Mouse (Mus musculus) thymus, postnatal 14 days (tissue): ENCODE measurements around the gene Arfip1.

Experiments used
- DNase-seq: peaks from one replicate; pipeline ENCODE4 v3.0.0; 2021

Gene Arfip1

DNA sequence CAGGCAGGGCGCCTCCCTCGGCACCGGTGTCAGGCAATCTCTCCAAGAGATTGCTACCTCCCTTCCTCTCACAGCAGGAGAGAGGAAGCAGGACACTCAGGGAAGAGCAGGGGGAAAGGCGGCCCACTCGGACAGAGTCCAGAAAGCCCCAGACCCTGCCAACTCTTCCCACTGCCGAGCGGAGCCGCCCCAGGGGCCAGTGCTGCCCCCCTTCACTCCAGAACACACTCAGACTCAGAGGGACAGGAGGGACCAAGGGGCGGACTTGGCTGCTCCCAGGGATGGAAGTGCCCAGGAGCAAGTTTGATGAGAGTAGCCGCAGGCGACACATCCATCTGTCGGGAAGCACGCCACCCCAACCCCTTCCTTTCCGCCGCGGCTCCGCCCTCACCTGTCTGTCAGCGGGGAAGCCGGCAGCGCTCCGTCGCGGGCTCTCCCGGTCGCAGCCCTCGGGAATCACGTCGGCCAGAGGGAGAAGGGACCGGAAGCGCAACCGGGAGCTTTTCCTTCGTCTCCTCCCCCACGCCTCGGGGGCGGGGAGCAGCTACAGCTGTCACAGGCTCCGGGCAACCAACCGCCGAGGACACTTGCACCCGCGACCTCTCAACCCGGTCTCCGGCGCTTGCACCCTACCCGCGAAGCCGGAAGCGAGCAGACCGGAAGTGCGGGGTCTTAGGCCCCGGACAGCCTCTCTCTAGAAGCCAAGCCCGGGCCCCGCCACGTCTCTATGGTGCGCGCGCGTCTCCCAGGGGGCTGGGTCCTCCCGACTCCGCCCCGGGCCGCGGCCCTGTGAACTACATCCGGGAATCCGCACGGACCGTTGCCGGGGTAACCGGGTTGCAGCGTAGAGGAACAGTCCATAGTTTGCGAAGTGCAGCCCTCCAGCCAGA, at the start of gene Arfip1:
TSS of gene Arfip1 (minus strand) at position 603 of the 890 bp plus-strand sequence.
- DNase-seq, result peak; percentile 96

DNA sequence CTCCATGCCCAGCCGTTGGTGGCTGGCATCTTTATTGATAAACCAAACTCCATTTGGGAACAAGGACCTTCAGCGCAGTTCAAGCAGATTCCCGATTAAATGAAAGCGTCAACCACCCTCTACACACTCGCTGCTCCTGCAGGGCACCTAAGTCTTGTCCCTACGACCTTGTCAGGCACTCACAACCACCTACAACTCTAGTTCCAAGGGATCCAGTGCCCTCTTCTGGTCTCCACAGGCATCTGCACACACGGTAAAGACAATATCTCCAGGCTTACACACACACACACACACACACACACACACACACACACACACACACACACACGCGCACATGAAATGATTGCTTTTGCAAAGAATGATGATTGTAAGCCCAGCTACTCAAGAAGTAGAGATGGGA, 49.2 kb upstream of the Arfip1 start:
- no peak for DNase-seq

- DNase-seq, result no peak
These were observed 39.6 kb upstream of the Arfip1 start for GRCm38 (mm10) chr3:84622026-84622425.

GRCm38 (mm10) chr3:84619725-84620124, 37.3 kb upstream of the Arfip1 start:
- no peak for DNase-seq

DNA sequence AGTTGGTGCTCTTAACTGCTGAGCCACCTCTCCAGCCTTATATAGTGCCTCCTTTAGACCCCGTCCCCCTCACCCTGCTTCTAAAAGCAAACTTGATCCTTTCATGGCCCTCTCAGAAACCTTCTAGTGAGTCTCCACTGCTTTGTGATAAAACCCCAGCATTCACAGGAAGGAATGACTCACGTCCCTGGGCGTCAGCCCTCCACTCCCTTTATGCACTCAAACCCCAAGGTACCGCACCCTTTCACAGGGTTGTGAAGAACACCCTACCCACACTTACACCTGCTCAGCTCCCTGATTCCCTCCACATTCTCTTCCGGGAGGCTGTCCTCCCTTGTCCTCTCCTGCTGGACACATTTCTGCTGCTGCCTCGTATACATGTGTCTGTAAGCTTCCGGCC, 36.6 kb upstream of the Arfip1 start:
- no peak for DNase-seq

- DNase-seq, result no peak
These were observed 36.2 kb upstream of the Arfip1 start for GRCm38 (mm10) chr3:84618627-84619026.

- no peak for DNase-seq
These were observed 33.4 kb upstream of the Arfip1 start for GRCm38 (mm10) chr3:84615856-84616225.

DNA sequence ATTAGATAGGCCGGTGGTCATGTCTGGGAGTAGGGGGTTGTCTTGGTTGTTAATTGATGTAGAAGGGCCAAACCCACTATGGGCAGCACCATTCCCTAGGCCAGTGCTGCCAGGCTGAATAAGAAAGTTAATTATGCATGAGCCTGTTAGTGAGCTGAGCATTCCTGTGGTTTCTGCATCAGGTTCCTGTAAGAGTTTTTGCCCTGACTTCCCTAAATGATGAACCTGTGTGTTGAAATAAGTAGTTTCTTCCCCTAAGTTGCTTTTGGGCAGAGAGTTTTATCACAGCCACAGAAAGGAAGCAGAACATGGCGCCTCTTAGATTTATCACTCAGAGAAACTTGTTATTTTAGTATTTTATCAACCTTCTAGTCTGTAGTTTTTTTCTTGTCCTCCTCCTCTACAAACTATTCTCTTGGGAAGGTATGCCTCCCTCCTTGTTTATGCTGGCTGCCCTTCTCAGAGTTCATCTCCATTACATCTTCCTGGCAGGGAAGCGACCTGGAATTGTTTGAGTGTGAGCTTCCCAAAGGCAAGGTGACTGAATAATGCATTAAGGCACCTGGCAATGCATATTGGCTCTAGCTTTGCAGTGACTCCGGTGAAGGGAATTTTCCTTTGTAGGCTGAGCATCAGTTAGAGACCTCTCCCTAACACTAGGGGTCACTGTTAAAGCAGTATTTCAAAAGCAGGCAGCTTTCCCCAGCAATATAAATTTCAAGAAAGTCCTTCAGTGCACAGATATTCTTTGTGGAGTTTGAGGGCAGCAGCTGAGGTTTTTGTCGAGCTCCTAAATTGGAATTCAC, 32.8 kb upstream of the Arfip1 start:
- peak; percentile 41 for DNase-seq

DNA sequence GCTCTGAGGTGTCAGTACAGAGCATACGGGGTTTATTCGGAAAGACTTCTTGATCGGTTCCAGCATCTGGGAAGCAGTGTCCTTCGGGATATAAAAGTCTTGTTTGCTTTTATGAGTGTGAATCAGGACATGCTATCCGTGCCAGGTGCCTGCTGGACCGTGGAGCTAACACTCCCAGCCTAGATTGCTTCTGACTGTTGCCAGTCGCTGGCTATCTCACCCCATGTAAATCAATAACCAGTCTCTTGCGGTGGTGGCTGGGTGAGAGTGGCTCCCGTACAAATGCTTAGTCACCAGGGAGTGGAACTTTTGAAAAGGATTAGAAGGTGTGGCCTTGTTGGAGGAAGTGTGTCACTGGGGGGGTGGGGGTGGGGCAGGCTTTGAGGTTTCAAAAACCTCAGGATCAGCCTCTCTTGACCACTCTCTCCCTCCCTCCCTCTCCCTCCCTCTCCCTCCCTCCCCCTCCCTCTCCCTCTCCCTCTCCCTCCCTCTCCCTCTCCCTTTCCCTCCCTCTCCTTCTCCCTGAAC, 27.8 kb upstream of the Arfip1 start:
- DNase-seq, result no peak

- no peak for DNase-seq
These were observed 20.8 kb upstream of the Arfip1 start for GRCm38 (mm10) chr3:84603212-84603611.

DNA sequence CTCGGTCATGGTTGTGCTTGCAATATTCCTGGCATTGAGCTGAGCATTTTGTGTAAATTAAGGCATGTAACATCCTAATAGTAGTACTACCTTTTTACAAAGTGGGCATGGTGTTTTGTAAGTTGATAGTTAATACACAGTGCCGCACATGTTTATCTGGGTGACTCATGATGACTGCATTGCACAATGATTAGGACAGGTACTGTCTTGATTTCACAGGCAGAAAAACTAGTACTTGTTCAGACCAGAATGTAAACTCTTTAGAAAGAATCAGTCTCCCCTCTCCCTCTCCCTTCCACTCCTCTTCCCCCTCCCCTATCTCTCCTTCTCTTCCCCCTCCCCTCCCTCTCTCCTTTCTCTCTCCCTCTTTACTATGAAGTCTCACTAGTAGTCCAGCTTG, 20.3 kb upstream of the Arfip1 start:
- no peak for DNase-seq

- DNase-seq, result no peak
These were observed 19.6 kb upstream of the Arfip1 start for GRCm38 (mm10) chr3:84601870-84602495.

- no peak for DNase-seq
These were observed 16.3 kb upstream of the Arfip1 start for GRCm38 (mm10) chr3:84598756-84599155.

DNA sequence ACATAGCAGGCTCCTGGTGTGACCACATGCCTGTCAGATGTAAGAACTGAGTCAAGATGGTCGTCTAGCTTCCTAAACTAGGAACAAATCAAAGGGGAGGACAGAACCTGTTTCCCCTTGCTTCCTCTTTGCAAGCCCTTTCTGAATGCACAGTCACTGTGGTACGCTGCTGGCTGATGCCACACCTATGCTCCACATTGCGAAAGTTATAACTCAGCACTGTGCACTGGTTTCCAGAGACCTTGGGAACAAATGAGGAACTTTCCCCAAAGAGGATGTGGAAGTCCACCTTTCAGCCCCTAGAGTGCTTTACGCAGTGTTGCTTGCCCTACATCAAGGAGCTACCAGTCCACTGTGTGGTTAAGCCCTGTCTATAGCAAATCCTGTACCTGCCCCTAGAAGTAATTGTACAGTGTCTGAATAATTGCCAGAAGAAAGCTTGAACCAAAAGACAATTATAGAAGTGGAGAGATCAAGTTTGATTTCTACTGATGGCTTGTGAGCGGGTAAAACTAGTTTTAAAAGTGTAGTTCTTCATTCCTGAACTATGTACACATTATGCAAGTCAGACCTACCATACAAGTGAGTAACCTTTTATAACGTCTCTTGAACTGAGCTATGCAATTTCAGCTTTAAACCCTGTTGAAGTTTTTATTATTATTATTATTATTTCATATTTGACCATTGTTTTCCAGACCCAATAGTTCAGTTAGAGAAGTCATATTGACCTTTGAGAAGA, 15.7 kb upstream of the Arfip1 start:
- DNase-seq, result no peak

- no peak for DNase-seq
These were observed 13.3 kb upstream of the Arfip1 start for GRCm38 (mm10) chr3:84595677-84596234.

GRCm38 (mm10) chr3:84594894-84595676, 12.7 kb upstream of the Arfip1 start:
- DNase-seq, result peak; percentile 34

- DNase-seq, result no peak
These were observed 10.8 kb upstream of the Arfip1 start, which contains the start of gene Tigd4 for GRCm38 (mm10) chr3:84593274-84593673. Gene Tigd4 (plus strand): TSS chr3:84593574.

DNA sequence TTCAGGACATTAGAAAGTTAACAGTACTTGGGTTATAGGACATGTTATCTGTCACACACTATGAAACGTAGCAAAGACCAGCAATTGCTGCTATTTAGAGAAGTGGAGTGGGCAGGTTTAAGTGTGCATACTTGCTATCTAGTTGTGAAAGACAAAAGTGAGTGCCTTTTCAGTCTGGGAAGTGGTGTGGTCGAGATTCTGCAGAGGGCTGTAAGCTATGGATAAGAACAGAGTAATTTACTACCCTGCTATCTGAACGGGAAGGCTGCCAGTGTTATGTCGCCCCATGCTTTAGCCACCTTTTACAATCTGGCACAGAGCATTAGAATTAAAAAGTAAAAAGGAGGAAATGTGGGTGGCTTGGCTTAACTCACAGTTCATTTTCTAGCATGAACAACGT, 4.3 kb upstream of the Arfip1 start:
- no peak for DNase-seq

GRCm38 (mm10) chr3:84582913-84583276, 470 bp upstream of the Arfip1 start:
- no peak for DNase-seq

DNA sequence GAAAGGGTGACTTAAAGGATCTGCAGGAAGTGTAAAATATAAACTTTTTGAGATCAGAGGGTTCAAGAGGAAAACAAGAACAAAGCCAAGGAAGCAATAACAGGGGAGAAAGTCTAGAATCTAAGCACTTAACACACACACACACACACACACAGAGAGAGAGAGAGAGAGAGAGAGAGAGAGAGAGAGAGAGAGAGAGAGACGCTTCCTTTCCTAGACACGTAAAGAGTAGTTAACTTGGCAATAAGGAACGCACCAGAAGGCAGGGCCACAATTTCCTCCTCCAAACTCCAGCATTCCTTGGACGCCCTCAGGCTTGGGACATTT, 766 bp downstream of the Arfip1 start:
- DNase-seq, result no peak

GRCm38 (mm10) chr3:84580716-84581115, 1.7 kb downstream of the Arfip1 start:
- DNase-seq, result no peak

DNA sequence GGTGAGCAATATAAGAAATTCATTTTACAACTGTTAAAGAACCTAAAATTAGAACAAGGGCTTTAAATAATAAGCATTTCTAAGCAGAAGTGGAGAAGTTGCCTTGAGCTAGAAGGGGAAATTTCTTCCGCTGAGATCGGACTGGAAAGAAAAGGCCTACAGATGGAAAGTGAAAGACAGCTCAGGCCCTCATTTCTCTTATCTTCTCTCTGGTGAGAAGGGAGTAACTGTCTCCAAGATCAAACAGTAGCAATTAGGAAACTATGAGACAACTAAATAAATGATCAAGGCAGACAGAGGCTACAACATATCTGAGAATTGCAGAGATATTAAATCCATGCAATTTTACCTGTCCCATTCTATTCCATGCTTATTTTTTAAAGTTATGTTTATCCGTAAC, 11.9 kb downstream of the Arfip1 start:
- DNase-seq, result no peak
